Mouse (Mus musculus): Measurements from ENCODE around the gene Rhobtb1. TPM values are rescaled to one million over a fixed set of nuclear protein-coding genes. Genes with fewer than 3 reads are reported as not detected.

Rhobtb1 gene
- polyA plus RNA-seq, 1 experiment, result 8.9 TPM

DNA sequence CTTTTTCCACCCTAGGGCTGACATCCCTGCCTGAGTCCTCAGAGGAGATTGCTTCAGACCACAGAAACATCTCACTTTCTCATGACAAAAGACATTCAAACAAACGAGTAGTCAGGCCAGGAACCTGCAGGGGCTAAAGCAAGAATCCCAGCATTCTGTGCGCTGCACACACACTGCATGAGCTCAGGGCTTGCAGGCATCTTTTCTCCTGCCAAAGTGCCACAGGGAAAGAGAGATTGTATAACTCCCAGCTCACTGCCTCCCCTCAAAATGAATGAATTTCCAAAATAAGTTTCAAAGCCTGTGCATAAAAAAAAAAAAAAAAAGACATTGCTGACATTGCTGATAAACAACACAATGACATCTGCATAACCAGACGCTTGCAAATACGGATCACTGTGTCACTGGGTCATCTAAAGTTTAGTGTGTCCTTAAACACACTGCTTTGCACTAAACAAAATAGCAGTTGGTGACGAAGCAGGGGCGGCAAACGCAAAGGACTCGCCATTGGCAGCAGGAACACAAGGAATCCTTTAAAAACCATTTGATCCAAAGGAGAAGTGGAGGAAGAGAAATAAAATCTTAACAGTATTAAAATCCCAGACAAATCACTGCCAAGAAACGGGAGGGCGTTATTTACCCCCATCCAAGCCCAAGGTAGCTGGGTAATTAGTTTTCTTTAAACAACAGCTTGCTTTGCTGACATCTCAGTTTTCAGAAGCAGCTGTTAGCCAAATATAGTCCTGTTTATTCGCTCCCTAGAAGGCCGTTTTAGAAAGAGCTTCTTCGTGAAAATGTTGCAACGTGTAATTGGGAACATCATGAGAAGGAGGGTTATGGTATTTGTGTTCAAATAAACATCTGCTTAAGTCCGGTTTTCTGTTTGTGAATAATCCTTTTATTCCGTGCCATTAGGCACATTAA, 183.3 kb downstream of the Rhobtb1 start:
- Histone ChIP-seq H3K4me1 (ENCODE audit: control insufficient read depth, insufficient read depth, low read length) (no peaks in the 10 kb centered on the region), H3K27ac (ENCODE audit: insufficient read depth, low read length) (no peak overlapping the region), H3K4me3 (ENCODE audit: insufficient read depth, low read length) (no peak overlapping the region)
- TF ChIP-seq CTCF (IDR thresholded peaks at IDR 0.05; ENCODE audit: borderline replicate concordance, insufficient read depth, low read length), result no peak
- no peak for TF ChIP-seq POLR2A (IDR thresholded peaks at IDR 0.05; ENCODE audit: low read depth, low read length)

DNA sequence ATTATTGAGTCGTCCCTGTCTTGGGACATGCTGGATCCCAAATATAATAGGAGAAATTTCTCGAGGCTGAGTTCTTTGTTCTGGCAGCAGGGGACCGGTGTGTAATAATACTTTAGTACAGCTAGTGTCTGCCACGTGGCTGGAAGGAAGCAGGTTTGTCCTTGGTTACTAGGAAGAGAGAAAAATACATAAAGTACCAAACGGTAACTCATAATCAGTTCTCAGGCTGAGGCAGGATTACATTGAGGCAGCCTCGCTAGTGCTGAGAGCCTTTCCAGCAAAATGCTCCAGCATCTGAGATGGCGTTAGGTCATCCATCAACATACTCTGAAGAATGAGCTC, 183.9 kb downstream of the Rhobtb1 start:
- Histone ChIP-seq H3K27ac (ENCODE audit: insufficient read depth, low read length) (no peak overlapping the region), H3K4me1 (ENCODE audit: control insufficient read depth, insufficient read depth, low read length) (no peaks in the 10 kb centered on the region), H3K4me3 (ENCODE audit: insufficient read depth, low read length) (no peak overlapping the region)
- TF ChIP-seq CTCF (IDR thresholded peaks at IDR 0.05; ENCODE audit: borderline replicate concordance, insufficient read depth, low read length) (no peak), POLR2A (IDR thresholded peaks at IDR 0.05; ENCODE audit: low read depth, low read length) (no peak)

DNA sequence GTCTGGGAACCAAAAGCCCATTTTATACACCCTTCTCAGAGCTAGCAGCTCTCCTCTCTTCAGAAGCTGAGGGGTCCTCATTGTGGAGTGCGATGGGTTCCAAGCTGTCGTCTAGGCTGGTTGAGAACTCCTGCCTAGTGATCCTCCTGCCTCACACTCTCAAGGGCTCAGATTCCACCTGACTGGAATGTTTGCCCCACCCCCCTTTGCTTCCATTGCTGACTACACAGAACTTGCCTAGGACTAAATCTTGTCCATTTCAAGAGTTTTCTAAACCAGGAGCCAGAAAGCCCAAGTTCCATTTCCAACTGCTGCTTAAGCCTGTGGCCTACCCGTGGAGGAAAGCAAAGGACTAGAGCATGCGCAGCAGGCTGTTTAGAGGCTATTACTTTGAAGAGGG, 184.4 kb downstream of the Rhobtb1 start:
- TF ChIP-seq CTCF (IDR thresholded peaks at IDR 0.05; ENCODE audit: borderline replicate concordance, insufficient read depth, low read length), result no peak
- TF ChIP-seq POLR2A (IDR thresholded peaks at IDR 0.05; ENCODE audit: low read depth, low read length), result no peak
- Histone ChIP-seq H3K4me1 (ENCODE audit: control insufficient read depth, insufficient read depth, low read length) (no peaks in the 10 kb centered on the region), H3K27ac (ENCODE audit: insufficient read depth, low read length) (no peak overlapping the region), H3K4me3 (ENCODE audit: insufficient read depth, low read length) (no peak overlapping the region)

DNA sequence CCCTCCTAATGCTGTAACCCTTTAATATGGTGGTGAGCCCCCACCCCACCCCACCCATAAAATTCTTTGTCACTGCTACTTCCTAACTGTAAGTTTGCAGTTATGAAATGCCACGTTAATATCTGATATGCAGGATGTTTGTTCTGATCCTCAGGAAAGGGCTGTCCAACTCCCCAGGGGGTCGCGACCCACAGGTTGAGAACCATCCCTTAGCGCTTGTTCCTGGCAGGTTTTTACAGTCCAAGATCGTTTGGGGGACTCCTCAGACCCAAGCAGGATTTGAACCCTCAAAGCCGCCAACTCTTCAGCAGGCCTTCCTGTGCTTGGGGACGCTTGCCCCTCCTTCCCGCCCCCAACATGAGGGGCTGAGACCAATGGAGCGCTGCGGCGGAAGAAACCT, 185.0 kb downstream of the Rhobtb1 start:
- no peak for TF ChIP-seq POLR2A (IDR thresholded peaks at IDR 0.05; ENCODE audit: low read depth, low read length)
- TF ChIP-seq CTCF (IDR thresholded peaks at IDR 0.05; ENCODE audit: borderline replicate concordance, insufficient read depth, low read length), result no peak
- Histone ChIP-seq H3K27ac (ENCODE audit: insufficient read depth, low read length) (no peak overlapping the region), H3K4me3 (ENCODE audit: insufficient read depth, low read length) (no peak overlapping the region), H3K4me1 (ENCODE audit: control insufficient read depth, insufficient read depth, low read length) (no peaks in the 10 kb centered on the region)

DNA sequence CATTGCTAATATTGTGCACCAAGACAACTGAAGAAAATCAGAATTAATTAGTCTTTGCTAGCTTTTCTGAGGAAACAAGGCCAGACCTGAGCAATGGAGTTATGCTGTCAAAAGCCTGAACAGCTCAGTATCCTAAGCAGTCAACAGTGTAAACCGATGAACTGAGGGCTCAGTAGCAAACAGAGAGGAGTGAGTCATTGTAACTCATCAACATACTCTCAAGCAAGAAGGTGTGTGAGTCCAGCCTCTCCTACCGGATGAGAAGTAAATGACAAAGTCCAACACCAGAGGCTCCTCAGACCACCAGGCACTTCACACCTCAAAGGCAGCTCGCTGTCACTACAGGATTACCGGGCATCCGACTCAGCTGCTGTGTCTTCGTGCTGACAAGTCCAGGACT, 188.8 kb downstream of the Rhobtb1 start:
- TF ChIP-seq POLR2A (IDR thresholded peaks at IDR 0.05; ENCODE audit: low read depth, low read length), result no peak
- TF ChIP-seq CTCF (IDR thresholded peaks at IDR 0.05; ENCODE audit: borderline replicate concordance, insufficient read depth, low read length), result no peak
- no peaks in the 10 kb centered on the region for H3K4me1 ChIP-seq (ENCODE audit: control insufficient read depth, insufficient read depth, low read length)
- H3K4me3 ChIP-seq (ENCODE audit: insufficient read depth, low read length), result no peak overlapping the region
- no peak overlapping the region for H3K27ac ChIP-seq (ENCODE audit: insufficient read depth, low read length)

Other genes starting within 250 kb of the Rhobtb1 start
- gene A930033H14Rik, start 61.7 kb downstream of the Rhobtb1 start, polyA plus RNA-seq (2011; ENCODE audit: insufficient read length, low read depth, missing spikeins), result 0.55 and 0.81 TPM in 2 replicates
- gene Cdk1, start 201.5 kb downstream of the Rhobtb1 start, polyA plus RNA-seq (2011; ENCODE audit: insufficient read length, low read depth, missing spikeins), result 160 and 200 TPM in 2 replicates
- gene Ank3, start 247.3 kb downstream of the Rhobtb1 start, polyA plus RNA-seq (2011; ENCODE audit: insufficient read length, low read depth, missing spikeins), result 21.6 and 25.7 TPM in 2 replicates